Mouse (Mus musculus) myocyte (in vitro differentiated cells): ENCODE results near the gene Gm853.

Source experiments
- E2F4 ChIP-seq: IDR thresholded peaks from one replicate; pipeline ENCODE4 v1.6.1; 2011; ENCODE audit warnings: mild to moderate bottlenecking, control low read depth, moderate library complexity; ENCODE audit not compliant: insufficient read depth
- REST ChIP-seq: IDR thresholded peaks from one replicate; pipeline ENCODE4 v1.6.1; 2011; ENCODE audit warnings: mild to moderate bottlenecking, control low read depth, moderate library complexity; ENCODE audit not compliant: insufficient read depth, insufficient read length
- USF1 ChIP-seq: IDR thresholded peaks from one replicate; pipeline ENCODE4 v1.6.1; 2011; ENCODE audit warnings: low read depth, mild to moderate bottlenecking, control low read depth, moderate library complexity

DNA sequence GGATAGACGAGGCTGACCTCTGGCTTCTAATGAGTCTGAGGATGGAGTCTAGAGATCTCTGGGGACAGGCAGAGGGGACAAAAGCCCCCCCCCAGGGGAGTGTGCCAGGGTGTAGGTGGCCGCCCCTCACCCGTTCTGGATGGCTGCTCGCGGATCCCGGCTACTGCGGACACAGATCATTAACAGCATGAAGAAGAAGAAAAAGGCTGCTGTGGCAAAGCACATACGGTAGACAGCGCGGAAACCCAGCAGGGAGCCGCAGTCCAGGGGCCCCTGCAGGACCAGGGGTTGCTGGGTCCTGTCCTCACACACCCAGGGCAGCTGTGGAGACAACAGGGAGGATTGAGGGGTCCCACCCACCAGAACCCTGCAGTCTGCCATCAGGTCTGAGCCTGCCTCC lies 41.9 kb upstream of the Gm853 start:
- TF ChIP-seq REST, result no peak
- TF ChIP-seq USF1, result no peak
- TF ChIP-seq E2F4, result no peak
